Mouse (Mus musculus) effector memory CD4-positive, alpha-beta T cell, adult 5 months (primary cell): ENCODE measurements around the gene Teddm1b. TPM values are rescaled to one million over a fixed set of nuclear protein-coding genes. Genes with fewer than 3 reads are reported as not detected.

Experiments
- polyA plus RNA-seq: library from polyadenylated mRNA; unstranded; fragments of 100-300 nt; shearing (Covaris generic); gene quantifications from one replicate; pipeline ENCODE4 v1.2.1, GENCODE M21; 2017

Gene Teddm1b
- polyA plus RNA-seq, result not detected

GRCm38 (mm10) chr1:153874045-153874444 is at the start of gene Teddm1b:
Teddm1b (plus strand) TSS chr1:153874345.

GRCm38 (mm10) chr1:153844042-153844441 is 30.1 kb upstream of the Teddm1b start, which contains the start of gene Rgsl1:
Rgsl1 (minus strand) TSS chr1:153844142.

GRCm38 (mm10) chr1:153891442-153891841 is 17.3 kb downstream of the Teddm1b start, which contains the start of gene Teddm1a:
Teddm1a (plus strand) TSS chr1:153891742.

GRCm38 (mm10) chr1:153899731-153900380 is 25.7 kb downstream of the Teddm1b start, which contains the start of the genes Glul and Teddm2:
Glul (plus strand) TSS chr1:153899944.
Teddm2 (minus strand) TSS chr1:153900228.

Other genes with a start within 250 kb of the Teddm1b start
- 0.24 TPM for gene Rgs8, start 221.3 kb upstream of the Teddm1b start, polyA plus RNA-seq
- 56.7 TPM for gene Rgs16, start 134.0 kb upstream of the Teddm1b start, polyA plus RNA-seq
- 13.1 TPM for gene Rnasel, start 124.9 kb upstream of the Teddm1b start, polyA plus RNA-seq
- gene Rgsl1, start 30.2 kb upstream of the Teddm1b start, polyA plus RNA-seq, result not detected
- gene Teddm1a, start 17.4 kb downstream of the Teddm1b start, polyA plus RNA-seq, result not detected
- gene Glul, start 25.6 kb downstream of the Teddm1b start, polyA plus RNA-seq, result 45.0 TPM
- gene Teddm2, start 25.9 kb downstream of the Teddm1b start, polyA plus RNA-seq, result 0.46 TPM